Mouse (Mus musculus) megakaryocyte, embryonic 14.5 days (primary cell): Measurements from ENCODE around the gene Gm21977. TPM values are rescaled to one million over a fixed set of nuclear protein-coding genes. Genes with fewer than 3 reads are reported as not detected.
"Not testable (repeated sequence)": the region's sequence is repeated elsewhere in the genome, so short reads cannot be mapped to it uniquely, and the experiment has no call there.

Experiments used
- H3K27me3 ChIP-seq: replicated peaks from 2 replicates; pipeline ENCODE3; 2012; ENCODE audit warnings: inconsistent platforms
- H3K36me3 ChIP-seq: replicated peaks from 2 replicates; pipeline ENCODE3; 2012; ENCODE audit warnings: low read length, inconsistent platforms, mixed read lengths
- H3K4me1 ChIP-seq: 2 replicates; pipeline ENCODE4 v1.6.1; 2012; ENCODE audit warnings: inconsistent platforms
- H3K4me3 ChIP-seq: replicated peaks from 2 replicates; pipeline ENCODE3; 2012; ENCODE audit warnings: moderate library complexity, mild to moderate bottlenecking, inconsistent platforms
- H3K9me3 ChIP-seq: 2 replicates; pipeline ENCODE4 v1.6.1; 2012; ENCODE audit warnings: inconsistent platforms
- polyA plus RNA-seq: library from polyadenylated mRNA; stranded (reverse); fragments of >175 nt; gene quantifications from 2 replicates; pipeline ENCODE4 v1.2.3, GENCODE M21; 2012; ENCODE audit warnings: low replicate concordance; ENCODE audit not compliant: insufficient read depth

Gene Gm21977
- polyA plus RNA-seq, result not detected in 2 replicates

- H3K27me3 ChIP-seq, H3K9me3 ChIP-seq, H3K4me1 ChIP-seq, H3K4me3 ChIP-seq, H3K36me3 ChIP-seq: not testable (repeated sequence)
Measured at GRCm38 (mm10) chr14:42853377-42853776, at the start of gene Gm21977. Gm21977 (minus strand) TSS chr14:42853477.

Other genes starting within 250 kb of the Gm21977 start
- gene Gm3633, start 211.6 kb downstream of the Gm21977 start, polyA plus RNA-seq, result not detected in 2 replicates
- gene Gm10378, start 197.5 kb downstream of the Gm21977 start, polyA plus RNA-seq, result not detected in 2 replicates
- not detected in 2 replicates for gene Gm3015, start 84.7 kb downstream of the Gm21977 start, polyA plus RNA-seq
- gene Gm10377, start 55.5 kb downstream of the Gm21977 start, polyA plus RNA-seq, result not detected in 2 replicates
- not detected in 2 replicates for gene Gm8082, start 140.1 kb upstream of the Gm21977 start, polyA plus RNA-seq
- gene Gm10376, start 162.2 kb upstream of the Gm21977 start, polyA plus RNA-seq, result not detected in 2 replicates
- gene Gm8094, start 223.2 kb upstream of the Gm21977 start, polyA plus RNA-seq, result not detected in 2 replicates
- not detected in 2 replicates for gene Gm8104, start 247.1 kb upstream of the Gm21977 start, polyA plus RNA-seq